In genomic region chr1:105965189-105965588, GRCm38 (mm10) we compare ENCODE assay signal across 16 mouse cellular contexts. TPM values are rescaled to one million over a fixed set of nuclear protein-coding genes. Genes with fewer than 3 reads are reported as not detected.
DNase-seq lines count a peak whose midpoint lies in the region; ATAC-seq lines count a peak whose summit lies in the region.
"Had no signal": no experiment of that assay in that cellular context is flagged by ENCODE, and none has a peak within 500 bp of the region (broad histone marks: within the 10 kb centered on the region; RNA-seq: fewer than 3 reads in every experiment).

No protein-coding gene starts in this region.

- H3K27me3 ChIP-seq in kidney, embryonic 15.5 days: no peaks in the 10 kb centered on the region
- no peaks in the 10 kb centered on the region for H3K27me3 ChIP-seq in heart, embryonic 12.5 days (replicated peaks)
- H3K27me3 ChIP-seq: embryonic facial prominence, embryonic 12.5 days; forebrain, embryonic 13.5 days had no signal

- no peaks in the 10 kb centered on the region for H3K4me1 ChIP-seq in kidney, embryonic 15.5 days
- peaks cover 10% of the 10 kb centered on the region for H3K4me1 ChIP-seq in heart, embryonic 12.5 days (replicated peaks)
- H3K4me1 ChIP-seq: embryonic facial prominence, embryonic 12.5 days; forebrain, embryonic 13.5 days had no signal

- WGBS in kidney, embryonic 15.5 days: 63% methylated on average over 5 of the region's 5 CpGs
- 80% methylated on average over 5 of the region's 5 CpGs for WGBS in heart, embryonic 12.5 days

- no peaks in the 10 kb centered on the region for H3K36me3 ChIP-seq in kidney, embryonic 15.5 days
- H3K36me3 ChIP-seq in heart, embryonic 12.5 days: no peaks in the 10 kb centered on the region
- H3K36me3 ChIP-seq: embryonic facial prominence, embryonic 12.5 days had no signal

- no peak overlapping the region for H3K4me2 ChIP-seq in kidney, embryonic 15.5 days
- no peak overlapping the region for H3K4me2 ChIP-seq in heart, embryonic 12.5 days
- H3K4me2 ChIP-seq: embryonic facial prominence, embryonic 12.5 days; forebrain, embryonic 13.5 days had no signal

- H3K9me3 ChIP-seq in kidney, embryonic 15.5 days (replicated peaks): no peaks in the 10 kb centered on the region
- no peaks in the 10 kb centered on the region for H3K9me3 ChIP-seq in heart, embryonic 12.5 days (replicated peaks)
- H3K9me3 ChIP-seq: embryonic facial prominence, embryonic 12.5 days; forebrain, embryonic 13.5 days had no signal

- 0 out of 2 replicates have a peak, but pooled peaks have one; percentile 5 for ATAC-seq in kidney, embryonic 15.5 days (replicated peaks; ENCODE audit: low FRiP score)
- ATAC-seq in hematopoietic stem cell, adult 5-6 weeks (replicated peaks in 1 of 2; ENCODE audit: insufficient read depth in 1 of 2, low FRiP score in 2 of 2, low TSS enrichment in 1 of 2, low read depth in 1 of 2, poor library complexity in 2 of 2, severe bottlenecking in 2 of 2): peak; percentile 51 to 90; a peak in 2 of 4 replicates
- peak; percentile 95 for ATAC-seq in megakaryocyte, adult 5-6 weeks (ENCODE audit: poor library complexity, severe bottlenecking)
- ATAC-seq in heart, embryonic 12.5 days (ENCODE audit: insufficient number of reproducible peaks, low FRiP score): no peak
- ATAC-seq: CD4-positive, CD25-positive, alpha-beta regulatory T cell, adult 4 months; forebrain, embryonic 13.5 days; hindbrain, postnatal 0 days had no signal

- no peak overlapping the region for H3K9ac ChIP-seq in kidney, embryonic 15.5 days
- H3K9ac ChIP-seq in heart, embryonic 12.5 days: no peak overlapping the region
- H3K9ac ChIP-seq: embryonic facial prominence, embryonic 12.5 days; forebrain, embryonic 13.5 days had no signal

- no peak overlapping the region for H3K4me3 ChIP-seq in kidney, embryonic 15.5 days (replicated peaks)
- no peak overlapping the region for H3K4me3 ChIP-seq in heart, embryonic 12.5 days
- H3K4me3 ChIP-seq: embryonic facial prominence, embryonic 12.5 days; forebrain, embryonic 13.5 days had no signal

- DNase-seq in kidney, postnatal 36 days: no peak
- DNase-seq in adipocyte (ENCODE audit: low spot score): peak; percentile 68
- DNase-seq in left cerebral cortex, adult 9 months (ENCODE audit: low spot score in 2 of 2): no peak
- DNase-seq in spleen, postnatal 10 days (ENCODE audit: low spot score in 2 of 2): no peak
- DNase-seq: adrenal gland, adult 8-10 months; cerebellum, adult 2 months; heart, postnatal 10 days; kidney, adult 8-10 months had no signal

- H3K27ac ChIP-seq in kidney, embryonic 15.5 days: no peak overlapping the region
- no peak overlapping the region for H3K27ac ChIP-seq in heart, embryonic 12.5 days (ENCODE audit: poor library complexity, severe bottlenecking)
- H3K27ac ChIP-seq: embryonic facial prominence, embryonic 12.5 days; forebrain, embryonic 13.5 days; hindbrain, postnatal 0 days had no signal

RNA-seq across cellular contexts. Expression of gene Zcchc2, which starts 25.0 kb away (rescaled TPM):
- 3.1 and 3.2 TPM in 2 replicates for polyA plus RNA-seq in kidney, embryonic 15.5 days (2015; fragmentation: Nextera tagmentation; extraction: Ambion mirVana)
- 28.2 and 31.1 TPM in 2 replicates for total RNA-seq in hematopoietic stem cell, adult 5-6 weeks (2017)
- 24.7 and 25.8 TPM in 2 replicates for total RNA-seq in megakaryocyte, adult 5-6 weeks (2015)
- total RNA-seq in megakaryocyte, adult 5-6 weeks (2017): 19.1 TPM in 2 replicates
- polyA plus RNA-seq in heart, embryonic 12.5 days (2016; fragmentation: Nextera tagmentation; extraction: Ambion mirVana): 2.0 and 2.3 TPM in 2 replicates
